Mouse (Mus musculus) c-Kit-positive CD71-negative TER-119-negative erythroid progenitor cells, embryonic 14.5 days (primary cell): Measurements from ENCODE around the gene Krt86.
"Not testable (repeated sequence)": the region's sequence is repeated elsewhere in the genome, so short reads cannot be mapped to it uniquely, and the experiment has no call there.

Experiments
- DNase-seq: peaks from one replicate; pipeline ENCODE4 v3.0.0-alpha.2; 2013; ENCODE audit warnings: low read depth

Krt86 gene

GRCm38 (mm10) chr15:101492718-101493117 lies 19.4 kb downstream of the Krt86 start:
- DNase-seq, result no peak

- DNase-seq, result no peak
Measured at GRCm38 (mm10) chr15:101493713-101494112, 20.4 kb downstream of the Krt86 start.

- DNase-seq, result no peak
Measured at GRCm38 (mm10) chr15:101494203-101494602, 20.9 kb downstream of the Krt86 start.

GRCm38 (mm10) chr15:101495266-101495665 lies 22.0 kb downstream of the Krt86 start:
- DNase-seq, result no peak

GRCm38 (mm10) chr15:101497181-101497580 lies 23.9 kb downstream of the Krt86 start:
- DNase-seq, result no peak

- no peak for DNase-seq
Measured at GRCm38 (mm10) chr15:101506896-101507758, 33.8 kb downstream of the Krt86 start.

GRCm38 (mm10) chr15:101508247-101508646 lies 35.0 kb downstream of the Krt86 start:
- DNase-seq, result no peak

- DNase-seq, result not testable (repeated sequence)
Measured at GRCm38 (mm10) chr15:101517161-101517560, 43.9 kb downstream of the Krt86 start, which contains the start of gene Gm49425. Gene Gm49425, minus strand, starts transcription at chr15:101517261.

- DNase-seq, result peak; percentile 55
Measured at GRCm38 (mm10) chr15:101519792-101520191, 46.5 kb downstream of the Krt86 start.

GRCm38 (mm10) chr15:101522556-101523232 lies 49.4 kb downstream of the Krt86 start:
- no peak for DNase-seq
